Mouse (Mus musculus): ENCODE results near the gene Cyp11a1. TPM values are rescaled to one million over a fixed set of nuclear protein-coding genes. Genes with fewer than 3 reads are reported as not detected.

Gene Cyp11a1
- total RNA-seq, 2 experiments from 2014 or later: 3.8 to 4.7 TPM

- no peak for TF ChIP-seq CTCF (IDR thresholded peaks at IDR 0.05)
- peak in 1 of 2 experiments; percentile 41 for DNase-seq (ENCODE audit: extremely low spot score in 1 of 2, low spot score in 2 of 2)
- Histone ChIP-seq H3K4me3 (no peak overlapping the region), H3K27ac (peak overlapping the region; percentile 88)
- intact Hi-C loops (cut with DNase I): loop anchor here (2.0 kb wide), 1 partner anchor 19 kb away; no protein-coding TSS in a partner anchor
Observed at GRCm38 (mm10) chr9:57965281-57966185, 40.7 kb upstream of the Cyp11a1 start.

- peak; percentile 65 to 76 for DNase-seq (ENCODE audit: extremely low spot score in 1 of 2, low spot score in 2 of 2)
- no peak; the same call in 1 of the 2 replicates for TF ChIP-seq CTCF (IDR thresholded peaks at IDR 0.05)
- H3K4me3 ChIP-seq: no peak overlapping the region
- intact Hi-C loops (cut with DNase I): loop anchor here (2.0 kb wide), 1 partner anchor 17 kb away; no protein-coding TSS in a partner anchor
- H3K27ac ChIP-seq: peak overlapping the region; percentile 88
Observed at GRCm38 (mm10) chr9:57967237-57967960, 38.8 kb upstream of the Cyp11a1 start.

DNA sequence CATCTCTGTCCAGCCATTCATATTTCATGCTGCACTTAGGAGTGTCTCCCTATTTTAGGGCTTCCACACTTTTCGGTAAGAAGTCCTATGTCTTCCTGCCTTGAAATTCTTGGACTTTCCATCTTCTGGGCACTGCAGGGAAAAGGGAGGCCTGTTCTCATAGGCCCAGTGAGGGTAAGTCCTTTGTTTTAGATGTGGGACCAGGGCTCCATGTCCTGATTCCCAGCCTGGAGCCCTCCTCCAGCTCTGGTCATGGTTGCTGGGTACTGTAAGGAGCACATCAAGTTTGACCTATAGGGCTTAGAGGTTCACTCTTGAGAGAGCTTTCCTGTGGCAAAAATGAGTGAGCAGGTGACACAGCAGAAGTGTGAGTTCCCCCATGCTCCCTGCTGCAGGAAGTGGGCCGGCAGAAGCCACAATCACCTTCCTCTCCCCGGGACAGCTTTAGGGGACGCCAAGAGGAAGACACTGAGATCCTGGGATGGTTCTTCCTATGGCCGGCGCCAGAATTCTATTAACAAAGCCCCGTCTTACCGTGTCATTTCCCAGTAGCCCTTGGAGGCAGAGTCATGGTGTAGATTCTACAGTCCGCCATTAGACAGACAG, 37.9 kb upstream of the Cyp11a1 start:
- no peak overlapping the region for H3K4me3 ChIP-seq
- peak in 1 of 2 experiments; percentile 11 for DNase-seq (ENCODE audit: extremely low spot score in 1 of 2, low spot score in 2 of 2)
- no peak; the same call in 1 of the 2 replicates for TF ChIP-seq CTCF (IDR thresholded peaks at IDR 0.05)
- intact Hi-C loops (cut with DNase I): no loop called here
- H3K27ac ChIP-seq: peak overlapping the region; percentile 88

GRCm38 (mm10) chr9:57968783-57969542, 37.2 kb upstream of the Cyp11a1 start:
- H3K27ac ChIP-seq: peak overlapping the region; percentile 22; the same call in 1 of the 2 replicates
- intact Hi-C loops (cut with DNase I): no loop called here
- TF ChIP-seq CTCF (IDR thresholded peaks at IDR 0.05): no peak
- DNase-seq (ENCODE audit: extremely low spot score in 1 of 2, low spot score in 2 of 2): no peak
- no peak overlapping the region for H3K4me3 ChIP-seq

DNA sequence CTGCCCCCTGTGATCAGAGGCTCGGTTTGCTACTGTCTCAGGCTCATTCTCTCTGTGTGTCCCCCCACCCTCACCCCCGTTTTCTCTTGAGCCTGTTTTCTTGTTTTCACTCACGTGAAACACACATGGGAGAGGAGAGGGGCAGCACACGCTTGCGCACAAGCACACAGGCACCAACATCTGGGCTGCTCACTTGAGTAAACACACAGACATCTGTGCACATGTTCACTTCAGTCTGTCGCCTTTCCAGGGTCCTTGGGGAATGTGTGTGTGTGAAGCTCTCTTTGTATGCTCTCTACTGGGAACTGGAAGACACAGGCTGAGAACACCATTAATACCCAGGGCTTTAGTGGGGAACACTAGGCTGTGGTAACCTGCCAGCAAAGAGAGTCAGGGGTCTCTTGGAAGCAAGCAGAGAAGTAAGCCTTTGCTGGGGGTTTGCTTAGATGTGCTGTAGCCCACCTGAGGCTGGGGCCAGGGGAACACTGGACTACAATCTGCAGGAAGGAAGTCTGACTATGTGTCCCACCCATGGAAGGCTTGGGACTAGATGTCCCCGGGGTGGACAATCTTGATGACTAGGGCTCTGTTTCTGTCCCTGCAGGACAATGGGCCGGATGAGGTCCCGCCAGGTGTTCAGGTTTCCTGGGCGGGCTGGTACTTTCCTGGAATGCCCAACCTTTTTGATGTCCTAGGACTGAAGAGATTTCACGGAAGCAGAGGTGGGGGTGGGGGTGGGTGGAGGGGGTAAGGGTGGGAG, 36.3 kb upstream of the Cyp11a1 start:
- no peak for TF ChIP-seq CTCF (IDR thresholded peaks at IDR 0.05)

DNA sequence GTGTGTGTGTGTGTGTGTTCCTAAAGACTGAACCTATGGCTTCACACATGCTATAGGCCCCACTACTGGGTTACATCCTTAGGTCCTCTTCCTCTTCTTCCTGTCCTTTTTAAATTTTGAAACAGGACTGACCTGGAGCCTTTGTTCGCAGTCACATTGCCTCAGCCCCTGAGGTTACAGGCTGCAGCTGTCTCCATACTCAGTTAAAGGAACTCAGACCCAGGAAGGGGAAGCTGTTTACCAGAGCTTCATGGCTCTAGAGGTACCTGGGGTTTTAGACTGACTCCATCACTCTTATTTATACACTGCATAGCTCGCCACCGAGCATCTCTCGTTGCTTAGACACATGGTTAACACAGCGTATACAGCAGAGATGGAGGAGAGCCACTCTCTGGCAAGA, 34.8 kb upstream of the Cyp11a1 start:
- intact Hi-C loops (cut with DNase I): no loop called here
- DNase-seq (ENCODE audit: extremely low spot score in 1 of 2, low spot score in 2 of 2): no peak
- H3K4me3 ChIP-seq: no peak overlapping the region
- TF ChIP-seq CTCF (IDR thresholded peaks at IDR 0.05): no peak
- peak overlapping the region; percentile 36; the same call in 1 of the 2 replicates for H3K27ac ChIP-seq

More for the DNA sequence above, 36.3 kb upstream of the Cyp11a1 start:
- H3K27ac ChIP-seq: peak overlapping the region; percentile 22; the same call in 1 of the 2 replicates
- DNase-seq (ENCODE audit: extremely low spot score in 1 of 2, low spot score in 2 of 2): no peak
- no peak overlapping the region for H3K4me3 ChIP-seq
- intact Hi-C loops (cut with DNase I): no loop called here

DNA sequence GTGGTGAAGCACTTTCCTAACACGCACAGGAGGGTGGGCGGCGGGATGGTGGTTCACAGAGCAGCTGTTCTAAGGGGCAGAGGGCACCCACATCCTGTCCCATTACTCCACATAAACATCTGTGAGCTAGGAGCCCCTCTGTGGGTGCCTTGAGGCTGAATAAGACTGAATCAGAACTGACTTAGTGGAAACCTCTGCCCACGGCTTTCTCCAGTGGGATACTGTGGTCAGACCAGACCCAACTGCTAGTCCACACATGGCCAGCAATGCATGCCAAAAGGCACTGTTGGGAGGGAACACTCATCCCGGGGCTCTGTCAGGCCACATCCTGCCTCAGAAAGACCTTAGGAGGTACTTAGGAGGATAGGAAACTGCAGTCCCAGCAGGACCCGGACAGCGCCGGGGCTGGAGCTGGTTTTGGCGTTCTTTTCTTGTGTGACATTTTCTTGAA, 34.0 kb upstream of the Cyp11a1 start:
- Histone ChIP-seq H3K27ac (peak overlapping the region; percentile 44; the same call in 1 of the 2 replicates), H3K4me3 (no peak overlapping the region)
- no peak for DNase-seq (ENCODE audit: extremely low spot score in 1 of 2, low spot score in 2 of 2)
- intact Hi-C loops (cut with DNase I): no loop called here
- TF ChIP-seq CTCF (IDR thresholded peaks at IDR 0.05): no peak

DNA sequence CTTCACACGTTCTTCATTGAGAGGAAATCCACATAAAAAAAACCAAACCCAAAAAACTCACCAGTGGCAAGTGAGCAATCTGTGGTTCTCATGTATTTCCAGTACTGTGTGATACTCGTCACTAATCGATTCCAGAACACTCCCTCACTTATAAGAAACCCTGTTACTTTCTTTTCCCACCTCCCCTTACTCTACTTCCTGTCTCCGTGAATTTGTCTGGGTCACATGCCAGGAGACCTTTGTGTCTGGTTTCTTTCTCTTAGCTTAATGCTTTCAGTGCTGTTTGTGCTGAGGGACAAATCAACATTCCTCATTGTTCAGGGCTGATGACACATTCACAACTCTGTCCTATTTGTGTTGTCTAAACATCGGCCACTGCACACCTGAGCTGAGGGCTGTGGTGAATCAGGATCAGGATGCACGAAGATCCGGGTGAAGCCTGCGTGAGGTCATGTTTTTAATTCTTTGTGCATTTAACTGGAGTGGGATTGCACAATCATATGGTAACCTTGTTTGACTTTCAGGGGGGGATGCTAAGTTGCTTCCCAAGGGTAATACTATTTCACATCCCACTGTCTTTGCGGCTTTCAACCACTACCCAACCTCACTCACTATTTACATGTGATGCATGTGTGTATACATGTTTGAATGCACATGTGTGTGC, 33.3 kb upstream of the Cyp11a1 start:
- DNase-seq (ENCODE audit: extremely low spot score in 1 of 2, low spot score in 2 of 2): no peak
- Histone ChIP-seq H3K27ac (peak overlapping the region; percentile 18; the same call in 1 of the 2 replicates), H3K4me3 (no peak overlapping the region)
- intact Hi-C loops (cut with DNase I): no loop called here
- TF ChIP-seq CTCF (IDR thresholded peaks at IDR 0.05): no peak

DNA sequence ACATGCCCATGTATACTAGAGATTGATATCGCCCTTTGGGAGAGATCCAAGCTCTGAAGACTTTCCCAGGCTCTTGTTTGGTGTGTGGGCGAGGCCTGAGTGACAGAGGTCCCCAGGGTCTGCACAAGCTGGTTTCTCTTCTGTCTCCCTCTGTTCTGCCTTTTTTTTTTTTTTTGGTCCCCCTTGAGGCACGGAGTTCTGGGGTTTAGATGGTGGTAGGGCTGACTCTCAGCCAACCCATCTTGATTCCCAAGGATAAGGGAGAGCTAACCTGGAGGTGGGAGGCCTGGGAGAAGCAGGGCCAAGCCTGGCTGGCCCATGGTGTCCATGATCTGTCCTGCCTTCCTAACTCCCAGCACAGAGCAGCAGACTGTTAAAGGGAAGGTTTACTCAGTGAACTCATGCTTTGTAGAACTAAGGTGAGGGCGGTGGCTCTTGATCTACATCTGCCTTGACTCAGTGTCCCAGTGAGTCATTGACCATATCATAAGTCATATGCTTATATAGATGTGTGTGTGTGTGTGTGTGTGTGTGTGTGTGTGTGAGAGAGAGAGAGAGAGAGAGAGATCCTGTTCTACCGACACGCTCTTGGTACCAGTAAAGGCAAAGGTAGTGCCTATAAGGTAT, 32.7 kb upstream of the Cyp11a1 start:
- intact Hi-C loops (cut with DNase I): no loop called here
- TF ChIP-seq CTCF (IDR thresholded peaks at IDR 0.05): no peak
- DNase-seq (ENCODE audit: extremely low spot score in 1 of 2, low spot score in 2 of 2): no peak
- H3K4me3 ChIP-seq: no peak overlapping the region
- no peak overlapping the region; the same call in 1 of the 2 replicates for H3K27ac ChIP-seq

Data from left cerebral cortex, adult 2 months (tissue).